Mouse (Mus musculus) midbrain, embryonic 14.5 days (tissue): ENCODE results near the gene Kiss1r. TPM values are rescaled to one million over a fixed set of nuclear protein-coding genes. Genes with fewer than 3 reads are reported as not detected.
A peak's percentile ranks its signal among the peaks of the same experiment; 100 is the strongest.

Experiments used
- ATAC-seq: fragments of 200-750 bp; cut with Nextera tagmentation; 2 replicates; pipeline ENCODE4 v1.8.0; 2017; ENCODE audit warnings: moderate number of reproducible peaks, moderate library complexity; ENCODE audit not compliant: low FRiP score, low TSS enrichment
- DNase-seq: peaks from one replicate; pipeline ENCODE4 v3.0.0-alpha.2; 2015
- H3K27ac ChIP-seq: fragments of 300-500 bp; sonication (generic); replicated peaks from 2 replicates; pipeline ENCODE4 v1.5.1; 2014; ENCODE audit warnings: mild to moderate bottlenecking, low read depth, low read length, moderate library complexity
- H3K27me3 ChIP-seq: fragments of 300-500 bp; sonication (generic); 2 replicates; pipeline ENCODE4 v1.6.1; 2014; ENCODE audit warnings: low read length, control low read depth, mixed read lengths; ENCODE audit not compliant: control insufficient read depth, insufficient read depth
- H3K36me3 ChIP-seq: fragments of 300-500 bp; sonication (generic); 2 replicates; pipeline ENCODE4 v1.6.1; 2014; ENCODE audit warnings: low read length, control low read depth; ENCODE audit not compliant: control insufficient read depth, insufficient read depth
- H3K4me1 ChIP-seq: fragments of 300-500 bp; sonication (generic); 2 replicates; pipeline ENCODE4 v1.6.1; 2014; ENCODE audit warnings: mild to moderate bottlenecking, antibody characterized with exemption, low read length, control low read depth; ENCODE audit not compliant: control insufficient read depth, insufficient read depth
- H3K4me2 ChIP-seq: fragments of 300-500 bp; sonication (generic); 2 replicates; pipeline ENCODE4 v1.6.1; 2014; ENCODE audit warnings: mild to moderate bottlenecking, low read length, moderate library complexity
- H3K4me3 ChIP-seq: fragments of 300-500 bp; sonication (generic); replicated peaks from 2 replicates; pipeline ENCODE4 v1.5.1; 2014; ENCODE audit warnings: low read depth, low read length
- H3K9ac ChIP-seq: fragments of 300-500 bp; sonication (generic); replicated peaks from 2 replicates; pipeline ENCODE4 v1.6.1; 2014; ENCODE audit warnings: mild to moderate bottlenecking, low read length, moderate library complexity
- H3K9me3 ChIP-seq: fragments of 300-500 bp; sonication (generic); 2 replicates; pipeline ENCODE4 v1.6.1; 2016; ENCODE audit warnings: low read length, control low read depth, mixed read lengths; ENCODE audit not compliant: control insufficient read depth
- WGBS: fragments of 180-500 bp; shearing (Covaris S2); extraction: QIAGEN DNeasy Blood & Tissue Kit; methylation state at CpG from one replicate; pipeline ENCODE4 v1.1.7; 2014; 5-methylcytosine and 5-hydroxymethylcytosine counted together
- polyA plus RNA-seq: library from polyadenylated mRNA; unstranded; fragments of >200 nt; fragmentation: Nextera tagmentation; extraction: Ambion mirVana; gene quantifications from 2 replicates; pipeline ENCODE4 v1.2.1, GENCODE M21; 2014

Gene Kiss1r
- polyA plus RNA-seq, 1 experiment from 2014 or later: 2.4 TPM

DNA sequence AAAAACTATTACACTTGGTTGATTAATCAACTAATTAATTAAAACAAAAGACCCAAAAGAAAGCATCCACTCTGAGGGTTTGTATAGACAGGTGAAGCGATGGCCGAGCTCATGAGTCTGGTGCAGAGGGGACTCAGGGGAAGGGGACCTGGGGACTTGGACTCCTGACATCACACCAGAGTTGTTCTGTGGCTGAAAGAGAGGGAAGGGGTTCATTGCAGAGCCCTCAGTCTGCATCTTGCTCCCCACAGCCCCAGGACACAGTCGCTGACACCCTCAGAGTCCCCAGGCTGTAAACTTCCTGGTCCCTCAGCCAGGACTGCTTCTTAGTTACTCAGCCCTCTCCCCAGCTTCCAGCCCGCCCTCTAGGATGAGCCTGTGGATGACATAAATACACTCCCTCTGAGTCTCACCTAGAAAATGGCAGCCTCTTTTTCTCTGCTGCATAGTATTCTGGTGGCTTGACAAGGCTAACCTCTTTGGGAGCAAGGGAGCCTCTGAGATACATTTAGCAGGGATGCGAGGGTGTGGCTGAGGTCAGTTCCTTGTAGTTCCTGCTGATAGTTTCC is 845 bp downstream of the Kiss1r start:
- no peak for DNase-seq
- WGBS: 58% methylated on average over 5 of the region's 5 CpGs
- peaks cover 29% of the 10 kb centered on the region for H3K4me1 ChIP-seq

DNA sequence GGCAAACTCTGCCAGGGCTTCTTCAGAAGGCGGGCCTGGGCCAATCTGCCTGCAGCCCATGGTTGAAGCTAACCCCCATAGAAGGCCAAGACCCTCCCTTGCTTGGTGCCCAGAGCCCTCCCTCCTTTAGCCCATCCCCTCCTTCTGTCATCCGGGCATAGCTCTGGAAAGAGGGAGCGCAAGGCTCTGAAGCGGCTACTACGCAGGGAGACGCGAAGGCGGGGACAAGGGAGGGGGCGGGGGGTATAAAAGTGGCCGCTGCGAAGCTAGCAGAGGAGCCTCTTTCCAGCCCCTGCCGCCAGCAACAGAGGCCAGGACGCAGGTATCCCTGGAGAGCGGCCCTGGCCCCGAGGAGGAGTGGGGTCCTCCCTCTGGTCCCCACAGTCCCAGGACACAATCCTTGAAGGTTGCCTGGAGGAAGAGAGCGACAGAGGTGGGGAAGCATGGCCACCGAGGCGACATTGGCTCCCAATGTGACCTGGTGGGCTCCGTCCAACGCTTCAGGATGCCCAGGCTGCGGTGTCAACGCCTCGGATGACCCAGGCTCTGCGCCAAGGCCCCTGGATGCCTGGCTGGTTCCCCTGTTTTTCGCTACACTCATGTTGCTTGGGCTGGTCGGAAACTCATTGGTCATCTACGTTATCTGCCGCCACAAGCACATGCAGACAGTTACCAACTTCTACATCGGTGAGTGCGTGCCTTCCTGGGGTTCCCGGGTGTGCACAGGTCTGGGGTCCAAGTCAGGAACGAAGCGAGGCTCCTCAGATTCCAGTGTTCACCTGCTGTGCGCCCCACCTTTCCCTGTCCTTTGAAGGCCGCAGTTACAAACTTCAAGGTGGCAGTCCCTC is 1.7 kb downstream of the Kiss1r start:
- Histone ChIP-seq H3K4me2 (0 out of 2 replicates have a peak overlapping the region, but pooled peaks have one; percentile 4), H3K4me1 (peaks cover 29% of the 10 kb centered on the region), H3K27ac (no peak overlapping the region), H3K9ac (no peak overlapping the region), H3K36me3 (no peaks in the 10 kb centered on the region), H3K4me3 (no peak overlapping the region), H3K9me3 (no peaks in the 10 kb centered on the region), H3K27me3 (peaks cover 60% of the 10 kb centered on the region)
- ATAC-seq: no peak
- 4% methylated on average over 35 of the region's 35 CpGs for WGBS
- DNase-seq: no peak

More for the DNA sequence above, 845 bp downstream of the Kiss1r start:
- Histone ChIP-seq H3K27me3 (peaks cover 52% of the 10 kb centered on the region), H3K4me2 (peak overlapping the region; percentile 93), H3K4me3 (peak overlapping the region; percentile 69), H3K9me3 (no peaks in the 10 kb centered on the region), H3K27ac (no peak overlapping the region), H3K36me3 (no peaks in the 10 kb centered on the region), H3K9ac (no peak overlapping the region)
- no peak for ATAC-seq

DNA sequence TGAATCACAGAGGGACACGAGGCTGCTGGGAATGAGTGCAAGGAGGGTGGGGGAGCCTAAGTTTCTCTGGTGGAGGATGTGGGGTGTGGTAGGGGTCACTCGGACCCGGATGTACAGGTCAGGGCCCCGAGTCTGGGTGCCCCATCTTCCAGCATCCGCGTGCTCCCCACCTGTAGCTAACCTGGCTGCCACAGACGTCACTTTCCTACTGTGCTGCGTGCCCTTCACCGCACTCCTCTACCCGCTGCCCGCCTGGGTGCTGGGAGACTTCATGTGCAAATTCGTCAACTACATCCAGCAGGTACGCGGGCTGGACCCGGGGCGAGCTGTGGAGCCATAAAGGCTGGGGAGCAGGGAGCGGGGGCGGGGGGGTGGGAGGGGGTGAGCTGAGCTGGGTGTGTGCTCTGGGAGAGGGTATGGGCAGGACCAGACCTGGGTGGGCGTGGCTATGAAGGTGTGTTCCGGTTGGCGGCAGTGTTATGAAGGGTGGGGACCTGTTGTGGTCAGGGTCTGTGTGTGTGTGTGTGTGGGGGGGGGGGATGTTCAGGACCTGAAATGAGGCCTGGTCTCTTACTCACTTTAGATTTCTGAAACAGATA is 2.6 kb downstream of the Kiss1r start:
- no peaks in the 10 kb centered on the region for H3K9me3 ChIP-seq
- H3K4me1 ChIP-seq: peaks cover 23% of the 10 kb centered on the region
- DNase-seq (no peak), ATAC-seq (no peak)
- H3K36me3 ChIP-seq: no peaks in the 10 kb centered on the region
- peaks cover 65% of the 10 kb centered on the region for H3K27me3 ChIP-seq
- whole genome bisulfite sequencing: 3% methylated on average over 21 of the region's 21 CpGs
- no peak overlapping the region for H3K27ac ChIP-seq
- 0 out of 2 replicates have a peak overlapping the region, but pooled peaks have one; percentile 2 for H3K4me3 ChIP-seq
- no peak overlapping the region for H3K4me2 ChIP-seq
- no peak overlapping the region for H3K9ac ChIP-seq

DNA sequence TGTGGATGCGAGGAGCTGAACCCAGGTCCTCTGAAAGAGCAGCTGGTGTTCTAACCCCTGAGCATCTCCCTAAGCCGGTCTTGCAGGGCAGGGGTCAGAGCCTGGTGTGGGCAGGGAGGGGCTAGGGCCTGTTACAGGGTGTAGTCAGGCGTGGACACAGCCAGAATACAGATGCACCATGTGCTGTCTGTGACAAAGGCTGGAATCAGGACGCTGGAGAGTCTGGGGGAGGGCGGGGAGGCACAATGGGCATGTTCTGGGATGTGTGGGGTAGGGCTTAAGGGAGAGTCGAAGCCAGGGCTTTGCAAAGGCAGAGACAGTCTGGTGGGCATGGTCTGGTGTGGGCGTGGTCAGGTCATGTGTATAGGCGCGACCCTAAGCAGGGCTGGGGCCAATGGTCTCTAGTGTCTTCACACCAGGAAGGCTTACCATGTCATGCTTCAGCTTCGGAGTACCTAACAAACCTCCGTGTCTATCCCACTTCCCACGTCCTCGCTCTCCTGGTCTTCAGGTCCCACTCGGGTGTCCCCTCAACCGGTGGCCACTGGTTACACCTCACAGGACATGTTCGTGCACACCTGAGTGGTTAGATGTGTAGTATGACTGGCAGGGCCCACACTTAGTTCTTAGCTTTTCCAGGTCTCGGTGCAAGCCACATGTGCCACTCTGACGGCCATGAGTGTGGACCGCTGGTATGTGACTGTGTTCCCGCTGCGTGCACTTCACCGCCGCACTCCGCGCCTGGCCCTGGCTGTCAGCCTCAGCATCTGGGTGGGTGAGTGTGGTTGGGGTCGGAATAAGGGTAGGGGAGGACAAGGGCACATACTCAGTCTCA is 3.5 kb downstream of the Kiss1r start:
- Histone ChIP-seq H3K9me3 (no peaks in the 10 kb centered on the region), H3K9ac (no peak overlapping the region), H3K4me3 (peak overlapping the region; percentile 24), H3K4me1 (peaks cover 16% of the 10 kb centered on the region), H3K4me2 (peak overlapping the region; percentile 42), H3K27me3 (peaks cover 65% of the 10 kb centered on the region), H3K27ac (no peak overlapping the region), H3K36me3 (no peaks in the 10 kb centered on the region)
- 11% methylated on average over 26 of the region's 26 CpGs for WGBS
- ATAC-seq (no peak), DNase-seq (no peak)

DNA sequence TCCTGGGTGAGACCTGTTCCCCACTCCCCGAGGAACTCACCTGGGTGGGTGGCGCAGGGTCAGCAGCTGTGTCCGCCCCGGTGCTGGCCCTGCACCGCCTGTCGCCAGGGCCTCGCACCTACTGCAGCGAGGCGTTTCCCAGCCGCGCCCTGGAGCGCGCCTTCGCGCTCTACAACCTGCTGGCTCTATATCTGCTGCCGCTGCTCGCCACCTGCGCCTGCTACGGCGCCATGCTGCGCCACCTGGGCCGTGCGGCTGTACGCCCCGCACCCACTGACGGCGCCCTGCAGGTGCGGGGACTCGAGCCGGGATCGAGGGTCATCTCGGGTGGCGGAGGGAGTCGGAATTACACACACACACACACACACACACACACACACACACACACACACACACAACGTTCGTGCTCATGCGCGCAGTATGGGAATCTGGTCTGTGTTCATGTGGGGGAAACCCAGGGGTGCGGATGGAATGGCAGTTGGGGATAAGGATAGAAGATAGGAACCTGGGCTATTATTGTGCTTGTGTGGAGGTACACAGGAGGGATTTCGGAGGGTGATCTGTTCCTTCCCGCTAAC is 4.3 kb downstream of the Kiss1r start, which contains the start of gene R3hdm4:
Gene R3hdm4, minus strand, starts transcription at position 251 of the 578 bp plus-strand sequence.
- peaks cover 12% of the 10 kb centered on the region for H3K4me1 ChIP-seq
- H3K4me2 ChIP-seq: peak within 1 kb of the TSS; percentile 42
- H3K4me3 ChIP-seq: peak within 1 kb of the TSS; percentile 24
- H3K36me3 ChIP-seq: no peaks in the 10 kb centered on the region
- H3K27ac ChIP-seq: no peak within 1 kb of the TSS
- no peaks in the 10 kb centered on the region for H3K9me3 ChIP-seq
- DNase-seq (no peak), ATAC-seq (no peak)
- H3K27me3 ChIP-seq: peaks cover 65% of the 10 kb centered on the region
- H3K9ac ChIP-seq: peak within 1 kb of the TSS; percentile 39
- 4% methylated on average over 41 of the region's 41 CpGs for WGBS

DNA sequence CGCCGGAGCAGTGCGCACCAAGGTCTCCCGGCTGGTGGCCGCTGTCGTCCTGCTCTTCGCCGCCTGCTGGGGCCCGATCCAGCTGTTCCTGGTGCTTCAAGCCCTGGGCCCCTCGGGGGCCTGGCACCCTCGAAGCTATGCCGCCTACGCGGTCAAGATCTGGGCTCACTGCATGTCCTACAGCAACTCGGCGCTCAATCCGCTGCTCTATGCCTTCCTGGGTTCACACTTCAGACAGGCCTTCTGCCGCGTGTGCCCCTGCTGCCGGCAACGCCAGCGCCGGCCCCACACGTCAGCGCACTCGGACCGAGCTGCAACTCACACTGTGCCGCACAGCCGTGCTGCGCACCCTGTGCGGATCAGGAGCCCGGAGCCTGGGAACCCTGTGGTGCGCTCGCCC is 4.8 kb downstream of the Kiss1r start:
- H3K36me3 ChIP-seq: no peaks in the 10 kb centered on the region
- H3K4me2 ChIP-seq: peak overlapping the region; percentile 42
- peaks cover 14% of the 10 kb centered on the region; the same call in 1 of the 2 replicates for H3K4me1 ChIP-seq
- H3K9me3 ChIP-seq: no peaks in the 10 kb centered on the region
- no peak for ATAC-seq
- H3K9ac ChIP-seq: peak overlapping the region; percentile 39
- peak overlapping the region; percentile 24 for H3K4me3 ChIP-seq
- under 1% methylated on average over 34 of the region's 34 CpGs for WGBS
- no peak overlapping the region for H3K27ac ChIP-seq
- H3K27me3 ChIP-seq: peaks cover 65% of the 10 kb centered on the region
- no peak for DNase-seq

DNA sequence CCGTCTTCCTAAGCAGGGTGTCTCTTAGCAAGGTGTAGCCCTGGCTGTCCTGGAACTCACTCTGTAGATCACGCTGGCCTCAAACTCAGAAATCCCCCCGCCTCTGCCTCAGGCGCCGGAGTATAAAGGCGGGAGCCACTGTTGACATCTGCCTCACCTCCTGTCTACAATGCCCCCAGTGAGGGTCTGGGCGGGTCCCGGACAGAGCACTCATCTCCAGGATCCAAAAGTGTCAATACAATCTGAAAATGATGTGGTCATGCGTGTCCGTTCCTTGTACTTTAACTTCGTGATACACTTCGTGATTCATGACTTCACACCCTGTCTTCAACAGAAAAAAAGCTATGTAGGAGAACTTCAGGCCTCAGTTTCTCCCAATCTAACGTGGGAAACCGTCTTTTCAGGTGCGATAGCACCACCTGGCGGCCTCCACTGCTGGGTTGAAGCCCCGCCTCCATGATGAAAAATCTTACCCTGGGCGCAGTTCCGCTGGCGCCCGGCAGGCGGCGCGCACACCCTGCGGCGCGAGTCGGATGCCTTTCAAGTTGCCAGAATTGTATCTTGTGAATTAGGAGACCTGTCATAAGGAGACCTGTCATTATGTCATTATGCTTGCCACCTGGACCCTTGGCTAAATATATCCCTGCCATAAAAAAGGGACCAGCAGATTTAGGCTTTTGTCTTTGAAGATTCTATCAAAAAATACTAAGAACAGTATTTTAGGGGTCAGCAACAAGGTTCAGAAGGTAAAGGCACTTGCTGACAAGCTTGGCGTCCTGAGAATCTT is 8.4 kb downstream of the Kiss1r start:
- Histone ChIP-seq H3K36me3 (no peaks in the 10 kb centered on the region), H3K27me3 (peaks cover 38% of the 10 kb centered on the region), H3K4me3 (no peak overlapping the region), H3K4me2 (peak overlapping the region; percentile 88), H3K27ac (0 out of 2 replicates have a peak overlapping the region, but pooled peaks have one; percentile 9), H3K9me3 (no peaks in the 10 kb centered on the region), H3K9ac (no peak overlapping the region), H3K4me1 (peaks cover 21% of the 10 kb centered on the region)
- 11% methylated on average over 29 of the region's 29 CpGs for WGBS
- no peak for ATAC-seq
- DNase-seq: peak; percentile 96
